Mouse (Mus musculus) neural tube, embryonic 13.5 days (tissue): ENCODE measurements around the gene Dnajc13. TPM values are rescaled to one million over a fixed set of nuclear protein-coding genes. Genes with fewer than 3 reads are reported as not detected.

Source experiments
- ATAC-seq: fragments of 200-750 bp; cut with Nextera tagmentation; 2 replicates; pipeline ENCODE4 v1.8.0; 2017; ENCODE audit warnings: low read depth, mild to moderate bottlenecking, moderate TSS enrichment, moderate library complexity
- H3K27ac ChIP-seq: fragments of 300-500 bp; sonication (generic); replicated peaks from 2 replicates; pipeline ENCODE4 v1.5.1; 2015; ENCODE audit warnings: moderate library complexity, mild to moderate bottlenecking, inconsistent platforms
- H3K27me3 ChIP-seq: fragments of 300-500 bp; sonication (generic); 2 replicates; pipeline ENCODE4 v1.6.1; 2015; ENCODE audit warnings: mild to moderate bottlenecking, inconsistent platforms
- H3K36me3 ChIP-seq: fragments of 300-500 bp; sonication (generic); 2 replicates; pipeline ENCODE4 v1.6.1; 2015; ENCODE audit warnings: mild to moderate bottlenecking, inconsistent platforms
- H3K4me1 ChIP-seq: fragments of 300-500 bp; sonication (generic); replicated peaks from 2 replicates; pipeline ENCODE4 v1.6.1; 2015; ENCODE audit warnings: inconsistent platforms
- H3K4me2 ChIP-seq: fragments of 300-500 bp; sonication (generic); 2 replicates; pipeline ENCODE4 v1.6.1; 2015; ENCODE audit warnings: inconsistent platforms, mild to moderate bottlenecking, moderate library complexity
- H3K4me3 ChIP-seq: fragments of 300-500 bp; sonication (generic); 2 replicates; pipeline ENCODE4 v1.5.1; 2015; ENCODE audit warnings: mild to moderate bottlenecking, inconsistent platforms
- H3K9ac ChIP-seq: fragments of 300-500 bp; sonication (generic); 2 replicates; pipeline ENCODE4 v1.6.1; 2015; ENCODE audit warnings: moderate library complexity, mild to moderate bottlenecking, inconsistent platforms
- H3K9me3 ChIP-seq: fragments of 300-500 bp; sonication (generic); 2 replicates; pipeline ENCODE4 v1.6.1; 2016; ENCODE audit warnings: inconsistent platforms
- WGBS: fragments of 180-500 bp; shearing (Covaris S2); methylation state at CpG from one replicate; pipeline ENCODE4 v1.1.7; 2015; 5-methylcytosine and 5-hydroxymethylcytosine counted together
- polyA plus RNA-seq: library from polyadenylated mRNA; unstranded; fragments of >200 nt; fragmentation: Nextera tagmentation; extraction: Ambion mirVana; gene quantifications from 2 replicates; pipeline ENCODE4 v1.2.1, GENCODE M21; 2015

Dnajc13 gene
- polyA plus RNA-seq, 1 experiment from 2014 or later = 16.3 TPM

DNA sequence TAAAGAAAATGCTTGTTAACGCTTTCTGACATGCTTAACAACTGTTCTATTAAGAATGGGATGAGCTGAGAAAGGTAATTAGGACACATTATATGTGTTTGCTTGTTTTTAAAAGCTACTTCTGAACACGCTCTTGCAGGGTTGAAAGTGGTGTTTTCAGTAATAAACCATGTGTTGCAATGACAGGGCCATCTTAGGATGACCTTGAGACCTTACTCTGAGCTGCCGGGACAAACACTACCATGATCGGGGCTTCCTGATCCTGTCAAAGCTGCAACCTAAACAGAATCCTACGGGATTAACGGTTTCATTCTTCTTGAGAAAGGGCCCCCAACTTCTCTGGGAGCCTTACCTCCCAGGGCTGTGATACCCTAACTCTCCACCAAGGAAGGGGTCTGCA, 91.1 kb downstream of the Dnajc13 start:
- Histone ChIP-seq H3K4me2 (no peak overlapping the region), H3K9me3 (no peaks in the 10 kb centered on the region), H3K36me3 (peaks cover 87% of the 10 kb centered on the region), H3K4me1 (no peaks in the 10 kb centered on the region), H3K4me3 (no peak overlapping the region), H3K27ac (no peak overlapping the region), H3K27me3 (no peaks in the 10 kb centered on the region), H3K9ac (no peak overlapping the region)
- WGBS = 93% methylated on average over 6 of the region's 6 CpGs
- ATAC-seq = no peak

- H3K9ac ChIP-seq = no peak overlapping the region
- no peaks in the 10 kb centered on the region for H3K27me3 ChIP-seq
- no peak overlapping the region for H3K4me2 ChIP-seq
- ATAC-seq = no peak
- 94% methylated on average over 10 of the region's 10 CpGs for WGBS
- no peak overlapping the region for H3K27ac ChIP-seq
- H3K36me3 ChIP-seq = peaks cover 84% of the 10 kb centered on the region
- H3K4me3 ChIP-seq = no peak overlapping the region
- no peaks in the 10 kb centered on the region for H3K4me1 ChIP-seq
- H3K9me3 ChIP-seq = no peaks in the 10 kb centered on the region
Measured at GRCm38 (mm10) chr9:104169986-104170385, 92.7 kb downstream of the Dnajc13 start.

GRCm38 (mm10) chr9:104165926-104166325, 96.8 kb downstream of the Dnajc13 start:
- Histone ChIP-seq H3K36me3 (peaks cover 88% of the 10 kb centered on the region), H3K4me3 (no peak overlapping the region), H3K4me1 (no peaks in the 10 kb centered on the region), H3K9me3 (no peaks in the 10 kb centered on the region), H3K27ac (no peak overlapping the region), H3K4me2 (no peak overlapping the region), H3K9ac (no peak overlapping the region), H3K27me3 (no peaks in the 10 kb centered on the region)
- no peak for ATAC-seq
- WGBS = 93% methylated on average over 5 of the region's 5 CpGs

DNA sequence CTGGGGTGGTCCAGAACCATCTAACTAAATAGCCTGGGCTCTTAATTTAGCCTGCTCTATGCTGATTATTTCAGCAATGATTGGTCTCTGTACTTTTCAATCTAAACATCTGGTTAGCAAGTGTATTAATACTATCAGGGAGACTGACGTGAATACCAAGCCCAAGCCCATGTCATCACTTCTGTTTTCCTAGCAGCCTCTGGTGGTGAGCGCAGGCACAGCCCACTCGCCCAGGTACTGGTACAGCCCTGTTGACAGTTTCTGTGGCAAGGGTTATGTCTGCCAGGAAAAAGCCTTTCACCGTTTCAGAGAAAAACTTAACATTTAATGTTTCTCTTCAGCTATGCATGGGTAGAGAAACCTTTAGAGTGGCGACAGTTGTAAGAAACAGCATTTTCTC, 98.5 kb downstream of the Dnajc13 start:
- H3K27me3 ChIP-seq = no peaks in the 10 kb centered on the region
- no peak overlapping the region for H3K27ac ChIP-seq
- H3K4me1 ChIP-seq = no peaks in the 10 kb centered on the region
- ATAC-seq = no peak
- H3K9me3 ChIP-seq = no peaks in the 10 kb centered on the region
- no peak overlapping the region for H3K4me2 ChIP-seq
- 91% methylated on average over 5 of the region's 5 CpGs for WGBS
- peaks cover 88% of the 10 kb centered on the region for H3K36me3 ChIP-seq
- no peak overlapping the region for H3K4me3 ChIP-seq
- no peak overlapping the region for H3K9ac ChIP-seq

DNA sequence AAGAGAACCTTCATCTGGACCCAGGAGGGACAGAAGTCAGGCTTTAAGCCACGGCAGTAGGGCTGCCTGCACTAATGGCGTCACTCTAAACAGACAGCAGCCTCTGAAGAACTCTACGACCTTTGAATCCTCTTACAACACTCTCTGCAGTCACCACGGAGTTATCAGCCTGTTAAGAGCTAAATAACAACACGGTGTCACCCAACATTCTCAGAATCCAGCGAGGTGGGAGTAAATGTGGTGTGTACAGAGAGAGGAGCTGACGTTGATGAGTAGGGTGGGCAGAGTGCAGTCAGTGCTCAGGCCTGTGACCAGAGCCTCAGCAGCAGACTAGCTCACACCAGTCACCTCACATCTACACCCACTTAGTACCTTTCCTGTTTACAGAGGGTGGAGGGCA, 101.6 kb downstream of the Dnajc13 start:
- H3K9ac ChIP-seq = no peak overlapping the region
- no peak overlapping the region for H3K4me3 ChIP-seq
- no peak overlapping the region for H3K4me2 ChIP-seq
- H3K4me1 ChIP-seq = no peaks in the 10 kb centered on the region
- no peaks in the 10 kb centered on the region for H3K27me3 ChIP-seq
- peaks cover 96% of the 10 kb centered on the region for H3K36me3 ChIP-seq
- H3K27ac ChIP-seq = no peak overlapping the region
- no peaks in the 10 kb centered on the region for H3K9me3 ChIP-seq
- ATAC-seq = no peak
- WGBS = 86% methylated on average over 7 of the region's 7 CpGs

- no peaks in the 10 kb centered on the region for H3K9me3 ChIP-seq
- H3K27me3 ChIP-seq = no peaks in the 10 kb centered on the region
- no peak overlapping the region for H3K4me3 ChIP-seq
- no peak overlapping the region for H3K9ac ChIP-seq
- ATAC-seq = no peak
- WGBS = 95% methylated on average over 7 of the region's 7 CpGs
- H3K4me1 ChIP-seq = no peaks in the 10 kb centered on the region
- H3K4me2 ChIP-seq = no peak overlapping the region
- H3K27ac ChIP-seq = no peak overlapping the region
- H3K36me3 ChIP-seq = peaks cover 98% of the 10 kb centered on the region
Measured at GRCm38 (mm10) chr9:104157291-104157690, 105.4 kb downstream of the Dnajc13 start.

GRCm38 (mm10) chr9:104156506-104156905, 106.2 kb downstream of the Dnajc13 start:
- H3K27me3 ChIP-seq = no peaks in the 10 kb centered on the region
- H3K4me3 ChIP-seq = no peak overlapping the region
- H3K9me3 ChIP-seq = no peaks in the 10 kb centered on the region
- WGBS = 96% methylated on average over 8 of the region's 8 CpGs
- no peak overlapping the region for H3K27ac ChIP-seq
- H3K9ac ChIP-seq = no peak overlapping the region
- H3K36me3 ChIP-seq = peaks cover 97% of the 10 kb centered on the region
- ATAC-seq = no peak
- H3K4me1 ChIP-seq = no peaks in the 10 kb centered on the region
- no peak overlapping the region for H3K4me2 ChIP-seq

GRCm38 (mm10) chr9:104155100-104155715, 107.5 kb downstream of the Dnajc13 start:
- 95% methylated on average over 14 of the region's 14 CpGs for WGBS
- Histone ChIP-seq H3K9me3 (no peaks in the 10 kb centered on the region), H3K36me3 (peaks cover 96% of the 10 kb centered on the region), H3K4me2 (no peak overlapping the region), H3K27ac (no peak overlapping the region), H3K4me3 (no peak overlapping the region), H3K27me3 (no peaks in the 10 kb centered on the region), H3K4me1 (no peaks in the 10 kb centered on the region), H3K9ac (no peak overlapping the region)
- ATAC-seq = no peak

DNA sequence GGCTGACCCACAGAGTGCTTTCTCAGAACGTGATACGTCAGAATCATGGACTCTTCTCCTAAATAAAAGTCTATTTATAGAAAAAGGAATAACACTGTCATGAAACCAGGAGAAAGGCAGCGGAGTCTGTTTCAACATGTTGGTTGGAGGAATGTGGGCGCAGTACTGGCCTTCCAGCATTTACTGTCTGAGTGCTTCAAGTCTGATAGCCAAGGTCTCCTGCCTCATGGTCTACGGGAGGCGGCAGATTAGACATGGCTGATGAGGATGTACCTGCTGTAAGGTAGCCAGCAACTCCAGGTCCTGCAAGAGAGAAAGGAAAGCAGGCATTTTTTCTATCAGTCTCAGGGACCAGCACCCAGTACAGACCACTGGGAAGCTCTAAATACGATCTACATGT, 110.6 kb downstream of the Dnajc13 start:
- Histone ChIP-seq H3K27ac (no peak overlapping the region), H3K4me3 (no peak overlapping the region), H3K9me3 (no peaks in the 10 kb centered on the region), H3K27me3 (no peaks in the 10 kb centered on the region), H3K9ac (no peak overlapping the region), H3K4me1 (no peaks in the 10 kb centered on the region), H3K36me3 (peaks cover 72% of the 10 kb centered on the region), H3K4me2 (no peak overlapping the region)
- ATAC-seq = no peak
- WGBS = 95% methylated on average over 7 of the region's 7 CpGs

GRCm38 (mm10) chr9:104148969-104149368, 113.8 kb downstream of the Dnajc13 start:
- no peaks in the 10 kb centered on the region for H3K4me1 ChIP-seq
- no peak overlapping the region for H3K27ac ChIP-seq
- no peak overlapping the region for H3K4me2 ChIP-seq
- H3K27me3 ChIP-seq = no peaks in the 10 kb centered on the region
- no peak overlapping the region for H3K9ac ChIP-seq
- no peaks in the 10 kb centered on the region for H3K9me3 ChIP-seq
- H3K36me3 ChIP-seq = peaks cover 40% of the 10 kb centered on the region
- no peak for ATAC-seq
- 95% methylated on average over 7 of the region's 7 CpGs for WGBS
- H3K4me3 ChIP-seq = no peak overlapping the region

GRCm38 (mm10) chr9:104146683-104147082, 116.0 kb downstream of the Dnajc13 start:
- ATAC-seq = no peak
- WGBS = 85% methylated on average over 7 of the region's 7 CpGs

GRCm38 (mm10) chr9:104144314-104144996, 118.3 kb downstream of the Dnajc13 start:
- H3K9me3 ChIP-seq = no peaks in the 10 kb centered on the region
- no peaks in the 10 kb centered on the region for H3K27me3 ChIP-seq
- H3K4me2 ChIP-seq = no peak overlapping the region
- no peak overlapping the region for H3K4me3 ChIP-seq
- no peak for ATAC-seq
- H3K36me3 ChIP-seq = no peaks in the 10 kb centered on the region
- no peak overlapping the region for H3K9ac ChIP-seq
- H3K4me1 ChIP-seq = no peaks in the 10 kb centered on the region
- H3K27ac ChIP-seq = no peak overlapping the region
- 81% methylated on average over 8 of the region's 8 CpGs for WGBS

More at GRCm38 (mm10) chr9:104146683-104147082, 116.0 kb downstream of the Dnajc13 start:
- no peak overlapping the region for H3K27ac ChIP-seq
- H3K4me3 ChIP-seq = no peak overlapping the region
- no peaks in the 10 kb centered on the region for H3K9me3 ChIP-seq
- no peak overlapping the region for H3K9ac ChIP-seq
- no peak overlapping the region for H3K4me2 ChIP-seq
- no peaks in the 10 kb centered on the region for H3K27me3 ChIP-seq
- H3K36me3 ChIP-seq = peaks cover 19% of the 10 kb centered on the region
- H3K4me1 ChIP-seq = no peaks in the 10 kb centered on the region

DNA sequence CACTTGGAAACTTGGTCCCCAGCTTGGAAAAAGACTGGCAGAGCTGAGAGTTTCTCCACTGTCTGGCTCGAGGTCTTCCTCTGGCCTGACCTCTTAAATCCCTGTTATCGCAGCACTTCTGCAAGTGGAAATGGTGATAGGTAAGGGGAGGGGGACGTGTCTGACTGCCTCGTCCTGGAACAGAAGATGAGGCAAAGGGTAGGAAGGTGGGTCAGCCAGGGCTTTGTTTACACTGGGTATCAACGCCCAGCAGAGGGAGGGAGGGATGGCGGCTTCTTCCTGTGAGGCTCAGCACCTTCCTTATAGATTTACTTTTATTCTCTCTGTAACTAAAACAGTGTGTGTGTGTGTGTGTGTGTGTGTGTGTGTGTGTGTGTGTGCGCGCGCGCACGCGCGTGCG, 119.9 kb downstream of the Dnajc13 start:
- no peak for ATAC-seq
- H3K9ac ChIP-seq = no peak overlapping the region
- no peaks in the 10 kb centered on the region for H3K9me3 ChIP-seq
- no peaks in the 10 kb centered on the region for H3K36me3 ChIP-seq
- H3K4me1 ChIP-seq = no peaks in the 10 kb centered on the region
- no peak overlapping the region for H3K4me3 ChIP-seq
- no peak overlapping the region for H3K4me2 ChIP-seq
- WGBS = 90% methylated on average over 14 of the region's 14 CpGs
- H3K27ac ChIP-seq = no peak overlapping the region
- no peaks in the 10 kb centered on the region for H3K27me3 ChIP-seq
